Mouse (Mus musculus): ENCODE data around the gene Btg1. TPM values are rescaled to one million over a fixed set of nuclear protein-coding genes. Genes with fewer than 3 reads are reported as not detected.

Btg1 gene
- total RNA-seq, 1 experiment from 2014 or later: 610 TPM

- no peak for ATAC-seq (replicated peaks; ENCODE audit: insufficient number of reproducible peaks, low FRiP score, low TSS enrichment, poor library complexity, severe bottlenecking)
These were observed 36.2 kb downstream of the Btg1 start for GRCm38 (mm10) chr10:96653030-96653429.

GRCm38 (mm10) chr10:96654079-96654478 is 37.3 kb downstream of the Btg1 start:
- ATAC-seq (replicated peaks; ENCODE audit: insufficient number of reproducible peaks, low FRiP score, low TSS enrichment, poor library complexity, severe bottlenecking): no peak

GRCm38 (mm10) chr10:96654576-96654975 is 37.8 kb downstream of the Btg1 start:
- no peak for ATAC-seq (replicated peaks; ENCODE audit: insufficient number of reproducible peaks, low FRiP score, low TSS enrichment, poor library complexity, severe bottlenecking)

GRCm38 (mm10) chr10:96655066-96655465 is 38.3 kb downstream of the Btg1 start:
- ATAC-seq (replicated peaks; ENCODE audit: insufficient number of reproducible peaks, low FRiP score, low TSS enrichment, poor library complexity, severe bottlenecking): no peak

- ATAC-seq (replicated peaks; ENCODE audit: insufficient number of reproducible peaks, low FRiP score, low TSS enrichment, poor library complexity, severe bottlenecking): no peak
These were observed 39.4 kb downstream of the Btg1 start for GRCm38 (mm10) chr10:96656176-96656575.

- ATAC-seq (replicated peaks; ENCODE audit: insufficient number of reproducible peaks, low FRiP score, low TSS enrichment, poor library complexity, severe bottlenecking): no peak
These were observed 42.1 kb downstream of the Btg1 start for GRCm38 (mm10) chr10:96658906-96659305.

- no peak for ATAC-seq (replicated peaks; ENCODE audit: insufficient number of reproducible peaks, low FRiP score, low TSS enrichment, poor library complexity, severe bottlenecking)
These were observed 43.6 kb downstream of the Btg1 start for GRCm38 (mm10) chr10:96660280-96660985.

GRCm38 (mm10) chr10:96662976-96663375 is 46.2 kb downstream of the Btg1 start:
- ATAC-seq (replicated peaks; ENCODE audit: insufficient number of reproducible peaks, low FRiP score, low TSS enrichment, poor library complexity, severe bottlenecking): no peak

- ATAC-seq (replicated peaks; ENCODE audit: insufficient number of reproducible peaks, low FRiP score, low TSS enrichment, poor library complexity, severe bottlenecking): no peak
These were observed 47.1 kb downstream of the Btg1 start for GRCm38 (mm10) chr10:96663739-96664430.
